Mouse (Mus musculus) granulocyte monocyte progenitor cell, adult 5-6 weeks (primary cell): ENCODE results near the gene Gm10406. TPM values are rescaled to one million over a fixed set of nuclear protein-coding genes. Genes with fewer than 3 reads are reported as not detected.
"Not testable (repeated sequence)": the region's sequence is repeated elsewhere in the genome, so short reads cannot be mapped to it uniquely, and the experiment has no call there.

Source experiments
- ATAC-seq: replicated peaks from 2 replicates; pipeline ENCODE4 v1.8.0; 2016; ENCODE audit warnings: mild to moderate bottlenecking, moderate TSS enrichment, inconsistent platforms; ENCODE audit not compliant: poor library complexity, severe bottlenecking
- total RNA-seq, 2 experiments: library from RNA; stranded (forward) in 1 of 2; stranded (reverse) in 1 of 2; fragments of 200-712, 200-1000 nt in 1 of 2; fragments of >200 nt in 1 of 2; fragmentation: Nextera tagmentation in 1 of 2; gene quantifications; 2 replicates each; pipeline ENCODE4 v1.2.3; 2014 to 2017

Gene Gm10406
- total RNA-seq (2014; fragmentation: Nextera tagmentation) (not detected in 2 replicates), total RNA-seq (2017) (not detected in 2 replicates)

- ATAC-seq: not testable (repeated sequence)
Observed at GRCm38 (mm10) chr14:7026781-7027749, at the start of gene Gm10406. Gm10406 (minus strand) TSS chr14:7027449.

GRCm38 (mm10) chr14:7044870-7045269 is 17.6 kb upstream of the Gm10406 start, which contains the start of gene Gm3685:
Gm3685 (minus strand) TSS chr14:7044970.
- ATAC-seq: not testable (repeated sequence)

DNA sequence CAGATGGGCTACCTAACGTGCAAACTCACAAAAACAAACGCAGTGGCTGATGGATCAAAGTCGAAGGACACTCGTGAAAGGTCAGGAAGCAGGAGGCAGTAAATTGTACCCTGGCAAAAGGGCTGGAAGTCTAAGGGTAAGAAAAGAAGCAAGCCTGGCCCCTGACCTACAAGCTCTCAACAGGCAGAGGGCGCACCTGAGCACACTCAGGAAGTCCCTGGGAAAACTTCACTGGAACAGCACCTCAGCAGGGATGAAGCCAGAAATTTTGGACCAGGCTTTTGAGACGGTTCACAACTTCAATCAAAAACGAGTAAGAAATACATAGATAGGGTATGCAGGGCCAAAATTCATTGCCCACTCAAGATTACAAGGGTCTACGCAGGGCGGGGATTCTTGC is 975 bp downstream of the Gm10406 start:
- not testable (repeated sequence) for ATAC-seq

DNA sequence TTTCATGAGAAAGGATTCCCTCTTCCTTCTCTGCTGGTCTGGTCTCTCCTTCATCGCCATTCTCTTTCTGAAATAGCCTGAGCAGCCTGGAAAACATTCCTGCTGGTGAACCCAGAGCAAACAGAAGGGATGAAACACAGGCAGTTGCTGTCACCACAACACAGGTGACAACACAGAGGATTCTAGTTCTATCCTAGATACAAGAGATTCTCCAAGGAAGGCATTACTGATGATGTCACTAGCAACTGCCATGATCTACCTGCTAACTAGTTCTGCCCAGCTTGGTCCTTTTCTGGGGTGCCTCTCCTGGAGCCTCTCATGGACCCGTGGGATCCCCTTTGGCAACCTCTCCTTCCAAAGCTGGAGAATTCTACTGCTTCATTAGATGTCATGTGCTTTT is 53.5 kb downstream of the Gm10406 start, which contains the start of gene Gm6356:
TSS of gene Gm6356 (minus strand) at position 101 of the 400 bp plus-strand sequence.
- not testable (repeated sequence) for ATAC-seq

Other genes starting within 250 kb of the Gm10406 start
- gene Gm3642, start 187.1 kb downstream of the Gm10406 start, total RNA-seq (2014; fragmentation: Nextera tagmentation): not detected in 2 replicates
- gene Gm3642, start 187.1 kb downstream of the Gm10406 start, total RNA-seq (2017): not detected in 2 replicates
- gene Gm3667, start 137.5 kb downstream of the Gm10406 start, total RNA-seq (2014; fragmentation: Nextera tagmentation): not detected in 2 replicates
- not detected in 2 replicates for gene Gm3667, start 137.5 kb downstream of the Gm10406 start, total RNA-seq (2017)
- gene Gm6356, start 53.6 kb downstream of the Gm10406 start, total RNA-seq (2014; fragmentation: Nextera tagmentation): not detected in 2 replicates
- not detected in 2 replicates for gene Gm6356, start 53.6 kb downstream of the Gm10406 start, total RNA-seq (2017)
- gene Gm3685, start 17.5 kb upstream of the Gm10406 start, total RNA-seq (2014; fragmentation: Nextera tagmentation): not detected in 2 replicates
- not detected in 2 replicates for gene Gm3685, start 17.5 kb upstream of the Gm10406 start, total RNA-seq (2017)
- gene Gm3696, start 73.2 kb upstream of the Gm10406 start, total RNA-seq (2014; fragmentation: Nextera tagmentation): 2.2 TPM in 1 of 2 replicates, not detected in the other
- gene Gm3696, start 73.2 kb upstream of the Gm10406 start, total RNA-seq (2017): not detected in 2 replicates
- gene Gm6676, start 98.0 kb upstream of the Gm10406 start, total RNA-seq (2014; fragmentation: Nextera tagmentation): not detected in 2 replicates
- not detected in 2 replicates for gene Gm6676, start 98.0 kb upstream of the Gm10406 start, total RNA-seq (2017)
- gene Gm3512, start 147.1 kb upstream of the Gm10406 start, total RNA-seq (2014; fragmentation: Nextera tagmentation): 1.0 TPM in 1 of 2 replicates, not detected in the other
- gene Gm3512, start 147.1 kb upstream of the Gm10406 start, total RNA-seq (2017): not detected in 2 replicates
- not detected in 2 replicates for gene Gm16434, start 167.1 kb upstream of the Gm10406 start, total RNA-seq (2014; fragmentation: Nextera tagmentation)
- not detected in 2 replicates for gene Gm16434, start 167.1 kb upstream of the Gm10406 start, total RNA-seq (2017)
- gene Gm3727, start 237.3 kb upstream of the Gm10406 start, total RNA-seq (2014; fragmentation: Nextera tagmentation): not detected in 2 replicates
- not detected in 2 replicates for gene Gm3727, start 237.3 kb upstream of the Gm10406 start, total RNA-seq (2017)